Mouse (Mus musculus) cerebellum, postnatal 14 days (tissue): ENCODE measurements at regions not wholly inside any gene's neighbourhood (a gene's known extent, or its start where the extent isn't known, plus 50 kb on each side); places are given as distances from the start of the nearest gene placed in this dataset.

ENCODE experiments used
- DNase-seq, 2 experiments: peaks; one replicate each; pipeline ENCODE4 v3.0.0; 2021; ENCODE audit warnings: mixed read lengths in 2 of 2

DNA sequence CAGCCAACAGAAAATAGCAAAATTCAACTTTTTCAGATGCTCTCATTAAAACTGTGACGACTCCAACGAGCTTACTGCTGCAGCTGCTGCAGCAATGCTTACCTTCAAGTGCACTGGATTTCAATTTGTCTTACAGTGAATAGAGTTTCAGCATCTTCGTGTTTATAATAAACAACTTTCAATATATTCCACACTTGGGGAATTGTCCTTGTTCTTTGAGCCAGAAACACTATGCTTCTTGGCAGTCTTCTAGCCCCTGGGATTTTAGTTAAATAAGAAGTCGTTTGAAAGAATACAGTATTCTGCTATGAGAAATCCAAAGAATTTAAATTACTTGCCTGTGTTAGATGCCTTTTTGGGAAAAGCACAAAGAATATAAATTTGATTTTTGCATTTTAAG is 381.9 kb upstream of the Kcnd2 start:
- no peak for DNase-seq

- DNase-seq = peak in 1 of 2 experiments; percentile 24
Measured at GRCm38 (mm10) chr6:20840149-20840548, 375.2 kb upstream of the Kcnd2 start.
